Mouse (Mus musculus): ENCODE results near the gene Upk1a.
A peak's percentile ranks its signal among the peaks of the same experiment; 100 is the strongest.

GRCm38 (mm10) chr7:30588676-30589434, 23.8 kb downstream of the Upk1a start, which contains the start of gene Kmt2b:
- TF ChIP-seq CTCF (IDR thresholded peaks at IDR 0.05) (no peak), POLR2A (IDR thresholded peaks at IDR 0.05; ENCODE audit: insufficient read depth, low read depth, low read length) (peak; percentile 87)

Measured in heart, adult 2 months (tissue).